Mouse (Mus musculus): ENCODE results near the gene Olfr801. TPM values are rescaled to one million over a fixed set of nuclear protein-coding genes. Genes with fewer than 3 reads are reported as not detected.

The Olfr801 gene
- total RNA-seq (2017): not detected in 2 replicates

DNA sequence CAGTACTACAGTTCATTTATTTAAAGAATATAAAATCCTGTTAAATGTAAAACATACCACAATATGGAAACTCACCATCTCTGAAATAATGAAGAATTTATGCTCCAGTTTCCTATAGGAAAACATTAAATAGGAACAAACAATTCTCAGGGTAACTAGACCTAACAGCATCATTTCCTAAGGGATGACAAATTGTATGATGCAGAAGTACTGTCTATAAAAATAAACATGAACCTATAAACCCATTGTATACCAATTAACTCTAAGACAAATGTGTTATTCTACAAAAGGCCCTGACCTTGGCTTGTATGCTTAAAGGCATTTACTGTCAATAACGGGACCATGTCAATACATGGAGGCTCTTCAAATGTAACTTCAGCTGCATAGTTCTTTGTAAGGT is at the start of gene Olfr801:
Gene Olfr801 (minus strand): TSS at position 101 of the 400 bp plus-strand sequence.
- ATAC-seq (replicated peaks in 1 of 2; ENCODE audit: insufficient read depth in 1 of 2, low FRiP score in 2 of 2, low TSS enrichment in 1 of 2, low read depth in 1 of 2, poor library complexity in 2 of 2, severe bottlenecking in 2 of 2): no peak

DNA sequence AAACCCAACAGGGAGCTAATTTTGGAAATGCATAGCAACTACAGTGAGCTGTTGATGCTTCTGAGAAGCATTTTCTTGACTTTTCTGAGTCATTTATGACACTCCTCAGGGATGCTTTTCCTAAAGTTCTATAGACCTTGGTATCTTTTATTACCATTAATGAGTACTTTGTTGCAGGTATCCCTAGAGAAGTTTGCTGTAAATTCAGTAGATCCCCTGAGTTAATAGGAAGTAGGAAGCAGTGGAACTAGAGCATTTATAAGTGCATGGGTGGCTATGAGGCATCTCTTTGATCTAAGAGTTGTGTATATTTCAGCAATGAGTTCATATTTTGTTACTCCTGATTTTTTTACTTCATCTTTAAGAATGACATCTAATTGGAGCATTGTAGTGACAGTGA is 29.2 kb upstream of the Olfr801 start, which contains the start of gene Olfr804:
Gene Olfr804 (plus strand): TSS at position 301 of the 400 bp plus-strand sequence.
- no peak for ATAC-seq (replicated peaks in 1 of 2; ENCODE audit: insufficient read depth in 1 of 2, low FRiP score in 2 of 2, low TSS enrichment in 1 of 2, low read depth in 1 of 2, poor library complexity in 2 of 2, severe bottlenecking in 2 of 2)

DNA sequence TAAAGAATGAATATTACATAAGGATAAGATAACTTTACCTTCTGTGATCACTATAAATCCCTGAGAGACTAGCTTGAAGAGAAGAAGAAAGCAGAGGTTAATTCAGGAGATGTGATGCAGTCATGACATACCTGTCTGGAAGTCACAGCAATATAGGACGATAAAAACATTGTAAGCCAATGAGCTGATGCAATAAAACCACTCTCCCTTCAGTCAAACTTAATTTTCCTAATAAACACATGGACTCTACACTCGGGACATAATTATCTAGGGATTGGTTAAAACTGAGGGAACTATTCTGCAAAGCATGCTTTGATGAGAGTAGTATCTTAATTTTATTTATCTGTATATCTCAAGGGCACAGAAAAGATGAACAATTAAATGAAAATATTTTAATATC is 20.5 kb upstream of the Olfr801 start, which contains the start of gene Olfr803:
Gene Olfr803 (minus strand): TSS at position 101 of the 400 bp plus-strand sequence.
- no peak for ATAC-seq (replicated peaks in 1 of 2; ENCODE audit: insufficient read depth in 1 of 2, low FRiP score in 2 of 2, low TSS enrichment in 1 of 2, low read depth in 1 of 2, poor library complexity in 2 of 2, severe bottlenecking in 2 of 2)

DNA sequence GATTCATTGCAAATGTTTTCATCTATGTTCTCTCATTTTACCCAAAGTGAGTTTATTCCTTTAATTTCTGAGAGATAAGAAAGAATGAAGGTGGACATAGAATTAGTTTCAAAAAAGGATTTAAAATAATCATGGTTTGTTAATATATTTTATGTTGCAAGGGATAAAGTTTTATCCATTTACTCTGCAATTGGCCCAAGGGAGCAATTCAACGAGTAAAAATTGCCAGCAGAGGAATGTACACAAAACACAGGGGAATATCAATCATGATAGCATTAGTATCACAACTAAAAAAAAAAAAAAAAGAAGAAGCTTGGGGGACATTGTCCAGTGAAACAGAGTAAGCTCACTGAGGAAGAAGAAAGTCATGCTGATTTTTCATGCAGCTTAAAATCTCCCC is 14.4 kb upstream of the Olfr801 start, which contains the start of gene Olfr802:
Gene Olfr802 (minus strand): TSS at position 101 of the 400 bp plus-strand sequence.
- no peak for ATAC-seq (replicated peaks in 1 of 2; ENCODE audit: insufficient read depth in 1 of 2, low FRiP score in 2 of 2, low TSS enrichment in 1 of 2, low read depth in 1 of 2, poor library complexity in 2 of 2, severe bottlenecking in 2 of 2)

DNA sequence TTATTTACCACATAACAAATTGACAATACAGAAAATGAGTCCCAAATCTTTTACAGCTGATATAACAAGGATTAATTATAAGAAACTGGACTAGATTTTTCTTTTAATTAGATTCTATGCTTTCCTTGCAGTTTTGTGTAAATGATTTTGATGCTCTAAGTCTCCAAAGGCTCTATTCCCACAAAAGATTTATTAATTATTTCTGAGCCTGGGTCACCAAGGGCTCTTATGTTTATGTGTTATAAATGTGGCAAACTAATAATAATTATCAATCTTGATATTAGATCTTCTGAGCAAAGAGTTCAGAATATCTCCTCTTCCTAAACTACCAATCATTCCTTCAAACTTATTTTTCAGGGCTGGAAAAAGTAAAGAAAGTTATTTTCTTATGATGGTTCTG is 16.3 kb downstream of the Olfr801 start, which contains the start of gene Olfr800:
Gene Olfr800 (plus strand): TSS at position 301 of the 400 bp plus-strand sequence.
- ATAC-seq (replicated peaks in 1 of 2; ENCODE audit: insufficient read depth in 1 of 2, low FRiP score in 2 of 2, low TSS enrichment in 1 of 2, low read depth in 1 of 2, poor library complexity in 2 of 2, severe bottlenecking in 2 of 2): no peak

DNA sequence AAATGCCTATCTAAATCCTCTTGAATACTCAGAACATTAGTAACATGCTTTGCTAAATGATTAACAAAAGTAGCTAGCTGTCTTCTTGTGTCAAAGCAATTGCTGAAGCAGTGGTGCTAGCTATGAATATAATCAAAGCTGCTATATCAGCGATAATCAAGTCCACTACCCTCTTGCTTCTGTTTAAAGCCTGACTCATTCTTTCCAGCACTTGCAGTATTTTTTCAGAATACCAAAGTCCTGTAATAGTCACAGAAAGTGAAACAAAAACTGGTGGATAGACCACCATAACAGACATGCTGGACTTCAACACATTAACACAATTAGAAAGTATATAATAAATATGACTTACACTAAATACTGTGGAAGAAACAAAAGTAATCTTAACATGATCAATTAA is 21.9 kb downstream of the Olfr801 start:
- ATAC-seq (replicated peaks in 1 of 2; ENCODE audit: insufficient read depth in 1 of 2, low FRiP score in 2 of 2, low TSS enrichment in 1 of 2, low read depth in 1 of 2, poor library complexity in 2 of 2, severe bottlenecking in 2 of 2): no peak

DNA sequence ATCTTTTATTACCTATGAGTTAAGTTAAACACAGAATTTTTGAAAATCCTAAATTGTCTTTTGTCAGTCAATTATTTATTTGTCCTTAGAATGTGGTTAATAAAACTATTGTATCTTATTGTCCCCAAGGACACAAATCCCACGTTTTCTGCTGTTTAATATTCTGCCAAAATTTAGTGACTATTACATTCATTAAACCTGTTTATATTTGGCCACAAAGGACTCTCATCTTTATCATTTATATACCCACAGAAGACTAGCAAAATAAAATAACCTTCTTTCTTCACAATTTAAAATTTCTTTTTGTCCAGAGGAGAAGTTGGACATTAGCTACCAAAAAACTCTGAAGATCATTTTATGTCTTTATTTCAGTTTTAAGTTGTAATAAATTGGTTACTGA is 36.5 kb downstream of the Olfr801 start, which contains the start of gene Olfr799:
Gene Olfr799 (plus strand): TSS at position 301 of the 400 bp plus-strand sequence.
- no peak for ATAC-seq (replicated peaks in 1 of 2; ENCODE audit: insufficient read depth in 1 of 2, low FRiP score in 2 of 2, low TSS enrichment in 1 of 2, low read depth in 1 of 2, poor library complexity in 2 of 2, severe bottlenecking in 2 of 2)

DNA sequence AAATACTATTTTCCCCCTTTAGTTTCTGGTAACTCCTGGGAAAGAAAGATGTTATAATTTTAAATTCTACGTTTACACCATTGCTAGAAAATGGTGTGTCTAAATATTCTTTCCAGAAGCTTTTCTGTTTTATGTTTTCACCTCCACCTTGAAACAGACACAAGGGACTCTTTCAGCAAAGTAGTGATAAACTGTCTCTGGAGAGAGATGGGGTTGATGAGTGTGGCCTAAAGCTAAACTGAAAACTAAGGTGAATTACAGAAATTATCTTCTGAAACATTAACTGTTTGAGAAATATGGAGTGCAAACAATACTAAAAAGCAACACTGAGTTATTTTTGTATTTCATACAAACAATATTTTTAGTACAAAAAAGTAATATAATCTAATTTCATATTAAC is 45.8 kb downstream of the Olfr801 start, which contains the start of gene Olfr798:
Gene Olfr798 (minus strand): TSS at position 101 of the 400 bp plus-strand sequence.
- no peak for ATAC-seq (replicated peaks in 1 of 2; ENCODE audit: insufficient read depth in 1 of 2, low FRiP score in 2 of 2, low TSS enrichment in 1 of 2, low read depth in 1 of 2, poor library complexity in 2 of 2, severe bottlenecking in 2 of 2)

DNA sequence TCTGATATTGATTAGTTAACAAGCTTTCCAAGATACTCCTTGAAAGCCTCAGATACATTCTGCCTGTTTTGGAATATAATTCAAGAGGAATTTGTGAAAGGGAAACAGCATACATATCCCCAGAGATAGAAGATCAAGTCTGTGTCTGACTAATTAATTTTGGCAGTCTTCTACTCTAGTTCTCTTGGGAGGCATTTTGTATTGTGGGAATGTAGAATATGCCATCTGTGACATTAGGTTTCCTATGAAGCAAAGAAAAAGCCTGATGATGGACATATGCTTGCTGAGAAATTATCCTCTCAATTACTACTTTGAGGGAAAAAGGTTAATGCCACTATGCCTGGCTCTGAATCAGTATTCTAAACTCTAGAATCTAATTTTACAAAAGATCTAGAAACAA is 50.4 kb downstream of the Olfr801 start:
- ATAC-seq (replicated peaks in 1 of 2; ENCODE audit: insufficient read depth in 1 of 2, low FRiP score in 2 of 2, low TSS enrichment in 1 of 2, low read depth in 1 of 2, poor library complexity in 2 of 2, severe bottlenecking in 2 of 2): no peak

DNA sequence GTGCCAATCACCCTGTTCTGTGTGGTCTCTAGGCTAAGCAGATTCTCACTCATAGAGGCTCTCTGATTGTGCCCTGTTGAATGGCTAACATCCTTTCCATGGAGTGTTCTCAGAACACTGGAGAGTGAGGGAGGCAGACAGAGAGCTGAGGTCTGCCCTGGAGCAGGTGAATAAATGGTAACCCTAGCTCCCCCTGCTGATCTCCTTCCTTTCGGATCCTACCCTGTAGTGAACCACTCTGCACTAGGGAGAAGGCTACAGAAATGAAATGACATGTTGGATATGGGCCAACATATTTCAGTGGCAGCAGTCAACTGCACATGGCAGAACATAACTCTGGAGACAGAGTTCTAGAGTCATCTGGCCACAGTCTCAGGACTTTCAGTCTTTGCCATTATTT is 51.9 kb downstream of the Olfr801 start:
- no peak for ATAC-seq (replicated peaks in 1 of 2; ENCODE audit: insufficient read depth in 1 of 2, low FRiP score in 2 of 2, low TSS enrichment in 1 of 2, low read depth in 1 of 2, poor library complexity in 2 of 2, severe bottlenecking in 2 of 2)

Other genes starting within 250 kb of the Olfr801 start
- gene Olfr786, start 246.6 kb downstream of the Olfr801 start, total RNA-seq (2017): not detected in 2 replicates
- gene Olfr787, start 212.0 kb downstream of the Olfr801 start, total RNA-seq (2017): not detected in 2 replicates
- not detected in 2 replicates for gene Olfr788, start 202.9 kb downstream of the Olfr801 start, total RNA-seq (2017)
- gene Olfr789, start 189.1 kb downstream of the Olfr801 start, total RNA-seq (2017): not detected in 2 replicates
- gene Olfr790, start 175.4 kb downstream of the Olfr801 start, total RNA-seq (2017): not detected in 2 replicates
- not detected in 2 replicates for gene Olfr791, start 152.1 kb downstream of the Olfr801 start, total RNA-seq (2017)
- not detected in 2 replicates for gene Olfr792, start 134.7 kb downstream of the Olfr801 start, total RNA-seq (2017)
- not detected in 2 replicates for gene Olfr794, start 106.2 kb downstream of the Olfr801 start, total RNA-seq (2017)
- gene Olfr796, start 61.3 kb downstream of the Olfr801 start, total RNA-seq (2017): not detected in 2 replicates
- not detected in 2 replicates for gene Olfr798, start 45.9 kb downstream of the Olfr801 start, total RNA-seq (2017)
- gene Olfr799, start 36.4 kb downstream of the Olfr801 start, total RNA-seq (2017): not detected in 2 replicates
- gene Olfr800, start 16.2 kb downstream of the Olfr801 start, total RNA-seq (2017): 0.25 TPM in 1 of 2 replicates, not detected in the other
- gene Olfr802, start 14.3 kb upstream of the Olfr801 start, total RNA-seq (2017): not detected in 2 replicates
- not detected in 2 replicates for gene Olfr803, start 20.4 kb upstream of the Olfr801 start, total RNA-seq (2017)
- not detected in 2 replicates for gene Olfr804, start 29.3 kb upstream of the Olfr801 start, total RNA-seq (2017)
- gene Olfr805, start 55.5 kb upstream of the Olfr801 start, total RNA-seq (2017): not detected in 2 replicates
- not detected in 2 replicates for gene Olfr806, start 68.1 kb upstream of the Olfr801 start, total RNA-seq (2017)
- gene Olfr807, start 83.9 kb upstream of the Olfr801 start, total RNA-seq (2017): not detected in 2 replicates
- gene Olfr808, start 91.6 kb upstream of the Olfr801 start, total RNA-seq (2017): not detected in 2 replicates
- not detected in 2 replicates for gene Olfr809, start 100.8 kb upstream of the Olfr801 start, total RNA-seq (2017)
- not detected in 2 replicates for gene Olfr810, start 121.1 kb upstream of the Olfr801 start, total RNA-seq (2017)
- gene Olfr811, start 130.5 kb upstream of the Olfr801 start, total RNA-seq (2017): not detected in 2 replicates
- not detected in 2 replicates for gene Olfr812, start 172.2 kb upstream of the Olfr801 start, total RNA-seq (2017)
- not detected in 2 replicates for gene Olfr813, start 181.5 kb upstream of the Olfr801 start, total RNA-seq (2017)
- gene Olfr814, start 206.0 kb upstream of the Olfr801 start, total RNA-seq (2017): not detected in 2 replicates
- gene Olfr815, start 232.0 kb upstream of the Olfr801 start, total RNA-seq (2017): not detected in 2 replicates
- gene Olfr816, start 241.7 kb upstream of the Olfr801 start, total RNA-seq (2017): not detected in 2 replicates